In genomic region chr4:103214925-103215820, GRCm38 (mm10) we compare ENCODE assay signal across 8 mouse cellular contexts. TPM values are rescaled to one million over a fixed set of nuclear protein-coding genes. Genes with fewer than 3 reads are reported as not detected.
DNase-seq lines count a peak whose midpoint lies in the region; ATAC-seq and TF ChIP-seq lines count a peak whose summit lies in the region.

Slc35d1 (minus strand) TSS chr4:103215164.

- H3K9me3 ChIP-seq in forebrain, postnatal 0 days (ENCODE audit: low read length) = no peaks in the 10 kb centered on the region
- H3K9me3 ChIP-seq in lung, embryonic 16.5 days (ENCODE audit: control insufficient read depth, low read length) = no peaks in the 10 kb centered on the region

- H3K36me3 ChIP-seq in forebrain, postnatal 0 days (ENCODE audit: insufficient read depth) = 0 out of 2 replicates have a peak, but pooled peaks cover 4% of the 10 kb centered on the region
- no peaks in the 10 kb centered on the region for H3K36me3 ChIP-seq in lung, embryonic 16.5 days (ENCODE audit: control insufficient read depth, insufficient read depth, low read length)

- peak; percentile 25 for DNase-seq in MEL-GATA-1-ER (ENCODE audit: extremely low read depth, low read depth)
- DNase-seq in cerebellum, adult 18-20 months = peak; percentile 70 to 81
- DNase-seq in forebrain, postnatal 0 days = peak; percentile 94
- DNase-seq in heart, postnatal 4 days = peak; percentile 85
- DNase-seq in layer of hippocampus, adult 9-11 months = peak; percentile 79
- peak; percentile 73 for DNase-seq in ovary, postnatal 14 days (ENCODE audit: low spot score)
- DNase-seq in thymus, postnatal 10 days (ENCODE audit: low spot score in 2 of 2) = peak; percentile 83

- peak within 1 kb of the TSS; percentile 82 for H3K4me3 ChIP-seq in forebrain, postnatal 0 days (ENCODE audit: low read depth, low read length)
- peak within 1 kb of the TSS; percentile 89 for H3K4me3 ChIP-seq in lung, embryonic 16.5 days (ENCODE audit: low read length)

- 3% methylated on average over 32 of the region's 70 CpGs for WGBS in forebrain, postnatal 0 days
- 2% methylated on average over 52 of the region's 70 CpGs for WGBS in lung, embryonic 16.5 days

- H3K27me3 ChIP-seq in forebrain, postnatal 0 days (ENCODE audit: insufficient read depth, low read length) = no peaks in the 10 kb centered on the region
- H3K27me3 ChIP-seq in lung, embryonic 16.5 days (ENCODE audit: control insufficient read depth, insufficient read depth, low read depth, low read length) = no peaks in the 10 kb centered on the region

- peaks cover 4% of the 10 kb centered on the region for H3K4me1 ChIP-seq in forebrain, postnatal 0 days (ENCODE audit: insufficient read depth)
- H3K4me1 ChIP-seq in lung, embryonic 16.5 days (replicated peaks; ENCODE audit: control insufficient read depth, insufficient read depth, low read length) = peaks cover 13% of the 10 kb centered on the region

- H3K9ac ChIP-seq in forebrain, postnatal 0 days = peak within 1 kb of the TSS; percentile 96
- H3K9ac ChIP-seq in lung, embryonic 16.5 days (ENCODE audit: low read length) = peak within 1 kb of the TSS; percentile 99

- ATAC-seq in forebrain, postnatal 0 days = peak; percentile 95
- peak; percentile 95 for ATAC-seq in lung, embryonic 16.5 days (ENCODE audit: low read depth)

- peak within 1 kb of the TSS; percentile 66 for H3K4me2 ChIP-seq in forebrain, postnatal 0 days (ENCODE audit: low read depth)
- H3K4me2 ChIP-seq in lung, embryonic 16.5 days (ENCODE audit: low read depth, low read length) = peak within 1 kb of the TSS; percentile 54

- TF ChIP-seq CTCF in forebrain, postnatal 0 days (IDR thresholded peaks at IDR 0.05; ENCODE audit: low read depth) = peak; percentile 58

- peak within 1 kb of the TSS; percentile 99 for H3K27ac ChIP-seq in forebrain, postnatal 0 days (ENCODE audit: low read depth, low read length)
- H3K27ac ChIP-seq in lung, embryonic 16.5 days (ENCODE audit: low read length) = peak within 1 kb of the TSS; percentile 97

RNA-seq across cellular contexts. Expression of gene Slc35d1, which starts in this region (rescaled TPM):
- total RNA-seq in forebrain, postnatal 0 days (2014; rRNA removed) = 2.9 and 3.0 TPM in 2 replicates
- polyA plus RNA-seq in forebrain, postnatal 0 days (2015; fragmentation: Nextera tagmentation; extraction: Ambion mirVana) = 2.9 and 4.4 TPM in 2 replicates
- total RNA-seq in heart, postnatal 4 days (2021) = 1 to 10 TPM; 8.4 to 8.8 TPM
- 7.4 and 8.1 TPM in 2 replicates for polyA plus RNA-seq in lung, embryonic 16.5 days (2015; fragmentation: Nextera tagmentation; extraction: Ambion mirVana)

Comparison
In these comparisons a context has a peak if more than half of its experiments do, and no peak if none do; other contexts are left out.
1. Peak in every context shown above with its lines: DNase-seq, ATAC-seq, H3K4me3 ChIP-seq and H3K27ac ChIP-seq.
2. DNase-seq: peak in every context shown above with its lines; median percentile 94 in forebrain, postnatal 0 days; 85 in heart, postnatal 4 days; 83 in thymus, postnatal 10 days; 79 in layer of hippocampus, adult 9-11 months; 76 in cerebellum, adult 18-20 months; 73 in ovary, postnatal 14 days; 25 in MEL-GATA-1-ER.